Mouse (Mus musculus): ENCODE measurements at regions not wholly inside any gene's neighbourhood (a gene's known extent, or its start where the extent isn't known, plus 50 kb on each side); places are given as distances from the start of the nearest gene placed in this dataset.

DNA sequence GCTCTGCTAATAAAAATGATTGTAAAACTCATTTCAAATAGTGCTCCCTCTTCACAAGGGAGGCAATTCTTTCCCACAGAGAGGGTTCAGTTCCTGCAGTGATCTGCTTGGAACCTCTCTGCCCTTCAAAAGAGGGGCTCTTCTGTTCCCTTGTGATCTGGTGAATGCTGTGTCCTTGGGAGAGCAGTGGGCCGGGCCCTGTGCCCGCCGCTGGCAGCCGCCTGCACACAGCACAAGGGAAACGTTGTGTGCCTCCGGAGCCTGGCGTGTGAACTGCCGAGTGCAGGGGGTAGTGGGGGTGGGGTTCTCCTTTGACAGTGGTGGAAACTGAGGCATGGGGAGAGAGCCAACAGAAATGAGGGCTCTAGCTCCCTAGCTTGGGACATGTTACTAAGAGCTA, 54.4 kb upstream of the Csrp1 start:
- peak; percentile 43 for DNase-seq (ENCODE audit: low spot score)

DNA sequence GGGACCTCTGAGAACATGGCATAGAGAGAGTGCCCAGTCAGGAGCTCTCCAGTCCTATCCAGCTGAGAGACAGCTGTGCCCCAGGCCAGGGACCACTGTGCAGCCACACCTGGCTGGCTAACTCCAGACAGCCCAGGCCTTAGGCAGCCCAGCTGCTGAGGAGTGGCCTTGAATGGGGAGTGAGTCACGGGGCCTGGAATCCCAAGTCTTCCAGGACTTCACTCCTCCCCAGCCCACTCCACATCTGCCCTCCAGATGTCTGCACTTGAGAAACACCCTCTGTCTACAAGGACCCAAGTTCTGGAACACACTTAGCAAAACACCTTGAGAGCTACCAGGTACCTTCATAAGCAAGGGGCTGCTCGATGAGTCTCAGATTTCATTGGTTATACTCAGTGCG, 51.5 kb upstream of the Csrp1 start:
- peak; percentile 48 for DNase-seq (ENCODE audit: low spot score)

DNA sequence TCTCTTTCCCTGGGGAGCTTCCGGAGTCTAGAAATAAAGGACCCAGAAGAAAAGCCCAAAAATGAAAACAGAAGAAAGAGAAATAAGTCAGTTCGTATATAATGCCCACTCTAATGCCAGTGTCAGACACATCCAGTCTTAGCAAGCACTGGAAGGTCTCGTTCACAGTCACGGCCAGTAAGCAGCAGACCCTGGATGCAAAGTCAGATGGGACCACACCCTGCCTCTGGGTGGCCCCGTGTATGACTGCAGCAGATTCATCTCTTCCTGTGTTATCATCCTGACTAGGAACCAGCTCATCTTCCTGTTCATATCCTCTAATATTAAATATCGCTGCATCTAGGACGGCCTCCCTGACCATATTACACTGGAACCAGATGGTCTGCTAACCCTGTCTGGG, 50.9 kb upstream of the Csrp1 start:
- DNase-seq (ENCODE audit: low spot score): no peak

DNA sequence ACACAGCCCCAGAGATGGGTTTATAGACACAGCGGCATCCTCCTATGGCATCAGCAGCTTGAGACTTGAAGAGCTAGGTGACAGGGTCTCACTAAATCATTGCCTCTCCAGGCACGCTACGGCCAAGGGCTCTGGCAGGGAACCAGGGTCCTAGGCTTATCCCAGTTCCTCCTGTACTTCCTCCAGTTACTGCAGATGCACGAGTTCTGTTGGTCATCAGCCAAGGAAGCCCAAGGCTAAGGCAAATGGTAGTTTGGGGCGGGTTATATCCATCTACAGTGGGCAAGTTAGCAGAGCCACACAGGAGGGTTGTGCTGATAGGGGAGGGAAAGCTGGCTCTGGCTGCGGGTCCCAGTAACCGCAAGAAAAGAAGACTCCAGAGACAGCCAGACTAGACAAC, 50.1 kb upstream of the Csrp1 start:
- DNase-seq (ENCODE audit: low spot score): peak; percentile 75

Data from testis, postnatal 14 days (tissue).